Mouse (Mus musculus) adrenal gland (tissue): Measurements from ENCODE around the gene Ankrd44.
"Not testable (repeated sequence)": the region's sequence is repeated elsewhere in the genome, so short reads cannot be mapped to it uniquely, and the experiment has no call there.

ENCODE experiments used
- intact Hi-C: fragments of 180-260 bp; cut with DNase I; formaldehyde crosslinking; loops from one replicate; pipeline ENCODE4 v1.15.1; 2025
- long read RNA-seq, 2 experiments: library from polyadenylated mRNA; unstranded; transcript quantifications; one replicate each; pipeline ENCODE4 v2.0.0; 2020; ENCODE audit warnings: borderline replicate concordance in 1 of 2; ENCODE audit not compliant: insufficient replicate concordance in 1 of 2

Ankrd44 gene
- long read RNA-seq, experiment 1, partial matches to known transcripts: 2 of 6 reads
- long read RNA-seq, experiment 1, other reads (novel, unspliced or antisense): 2 of 6 reads
- long read RNA-seq, experiment 2, partial matches to known transcripts: 1 of 2 reads
- long read RNA-seq, experiment 2, other reads (novel, unspliced or antisense): 1 of 2 reads

GRCm38 (mm10) chr1:54925971-54926771 is at the start of gene Ankrd44:
Ankrd44 (minus strand) TSS chr1:54926387.
- intact Hi-C loops: loop anchor here (2.0 to 5.0 kb wide), 3 partner anchors 93 to 259 kb away; no protein-coding TSS in a partner anchor

GRCm38 (mm10) chr1:54971687-54972404 is 45.7 kb upstream of the Ankrd44 start:
- intact Hi-C loops: no loop called here

- intact Hi-C loops: no loop called here
These were observed 40.7 kb upstream of the Ankrd44 start for GRCm38 (mm10) chr1:54966858-54967257.

DNA sequence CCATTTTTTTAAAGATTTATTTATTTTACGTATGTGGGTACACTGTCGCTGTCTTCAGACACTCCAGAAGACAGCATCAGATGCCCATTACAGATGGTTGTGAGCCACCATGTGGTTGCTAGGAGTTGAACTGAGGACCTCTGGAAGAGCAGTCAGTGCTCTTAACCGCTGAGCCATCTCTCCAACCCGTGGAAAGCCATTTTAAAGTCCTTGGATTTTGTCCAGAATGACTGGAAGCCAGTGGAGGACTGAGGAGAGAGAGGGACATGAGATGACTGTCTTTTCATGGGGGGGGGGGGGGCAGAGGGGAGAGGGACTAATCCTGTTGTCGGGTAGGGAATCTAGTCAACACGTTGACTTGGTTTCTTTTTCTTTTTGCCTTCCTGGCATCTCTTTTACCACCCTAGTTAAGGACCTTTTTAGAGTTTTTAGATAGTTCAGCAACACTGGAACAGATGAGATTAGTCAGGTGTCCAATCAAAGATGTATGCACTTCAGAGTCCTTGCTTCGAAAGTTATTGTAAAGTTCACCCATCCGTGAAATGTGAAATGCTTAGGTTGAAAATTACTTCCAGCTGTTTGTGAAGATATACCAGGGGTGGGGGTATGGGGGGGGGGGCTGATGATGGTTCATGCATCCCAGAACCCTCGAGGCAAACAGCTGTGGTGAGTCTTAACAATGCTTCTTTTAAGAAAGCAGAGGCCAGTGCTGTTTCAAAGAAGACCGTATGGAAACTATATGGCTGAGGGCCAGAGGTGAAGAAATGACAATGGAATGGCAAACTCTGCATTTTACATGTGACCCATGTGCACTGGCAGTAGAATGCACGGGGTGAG is 39.2 kb upstream of the Ankrd44 start:
- intact Hi-C loops: no loop called here

DNA sequence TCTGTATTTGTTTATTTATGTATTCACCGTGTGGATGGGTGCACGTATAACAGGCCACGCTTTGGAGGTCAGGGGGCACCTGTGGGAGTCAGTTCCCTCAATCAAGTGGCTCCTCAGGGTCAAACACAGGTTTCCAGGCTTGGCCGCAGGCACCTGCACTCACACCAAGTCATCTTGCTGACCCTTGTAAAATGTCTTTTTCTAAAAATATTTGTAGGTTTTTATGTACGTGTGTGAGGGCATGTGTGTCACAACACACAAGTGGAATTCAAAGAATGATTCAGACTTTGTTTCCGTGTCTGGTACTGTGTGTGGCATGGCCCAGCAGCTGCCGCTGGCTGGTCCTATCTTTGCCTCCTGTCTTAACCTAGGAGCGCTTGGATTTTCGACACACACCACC is 35.5 kb upstream of the Ankrd44 start:
- intact Hi-C loops: no loop called here

DNA sequence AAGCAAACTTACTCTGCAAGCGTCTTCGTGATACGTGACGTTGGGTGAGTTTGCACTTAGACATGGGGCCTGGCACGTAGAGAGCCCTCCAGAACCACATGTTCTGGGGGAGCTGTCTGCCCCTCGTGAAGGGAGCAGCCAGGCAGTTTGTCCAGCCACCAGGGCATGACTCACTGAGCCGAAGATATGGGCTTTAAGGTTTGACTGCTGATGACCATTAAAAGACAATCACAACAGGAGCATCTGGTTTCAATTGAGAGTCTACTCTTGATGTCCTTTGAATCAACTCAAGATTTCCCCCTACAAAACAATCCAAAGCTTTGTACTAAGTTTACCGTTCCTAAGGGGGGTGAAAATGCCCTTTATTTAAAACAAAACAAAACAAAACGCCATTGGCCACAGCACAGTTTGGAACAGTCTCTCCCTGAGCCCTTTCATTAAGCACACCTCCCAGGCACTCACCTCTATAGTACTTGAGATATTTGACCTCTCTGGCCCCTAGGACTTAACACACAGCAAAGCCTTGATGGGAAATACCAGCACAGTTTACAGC is 34.5 kb upstream of the Ankrd44 start:
- intact Hi-C loops: no loop called here

GRCm38 (mm10) chr1:54958525-54958924 is 32.3 kb upstream of the Ankrd44 start:
- intact Hi-C loops: no loop called here

GRCm38 (mm10) chr1:54956995-54957394 is 30.8 kb upstream of the Ankrd44 start:
- intact Hi-C loops: not testable (repeated sequence)

DNA sequence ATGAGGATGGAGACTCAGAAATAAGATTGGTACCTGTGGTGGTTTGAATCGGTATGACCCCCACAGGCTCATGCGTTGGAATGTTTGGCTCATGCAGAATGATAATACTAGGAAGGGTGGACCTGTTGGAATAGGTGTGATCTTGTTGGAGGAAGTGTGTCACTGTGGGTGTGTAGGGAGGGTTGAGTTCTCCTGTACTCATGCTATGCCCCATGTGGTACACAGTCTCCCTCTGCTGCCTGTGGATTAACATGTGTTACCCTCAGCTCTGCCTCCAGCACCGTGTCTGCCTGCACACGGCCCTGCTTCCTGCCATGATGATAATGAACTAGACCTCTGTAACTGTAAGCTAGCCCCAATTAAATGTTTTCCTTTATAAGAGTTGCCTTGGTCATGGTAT is 28.7 kb upstream of the Ankrd44 start:
- intact Hi-C loops: no loop called here

DNA sequence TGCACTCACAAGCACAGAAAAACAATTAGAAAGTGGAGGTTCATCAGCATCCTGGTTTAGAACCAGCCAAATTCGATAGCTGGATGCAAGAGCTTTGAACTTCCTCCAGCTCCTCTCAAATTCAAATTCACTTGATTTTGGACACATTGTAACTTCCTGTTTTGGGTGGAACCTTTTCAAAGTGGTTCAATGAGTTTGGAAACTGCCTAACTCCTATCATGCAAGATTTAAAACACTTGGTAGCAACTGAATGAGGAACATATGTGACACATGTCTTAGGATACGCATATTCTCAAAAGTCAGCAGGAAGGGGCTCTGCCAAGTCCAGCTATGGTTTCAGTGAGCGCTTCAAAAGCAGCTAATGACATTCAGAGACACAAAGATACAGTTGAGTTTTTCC is 18.5 kb upstream of the Ankrd44 start:
- intact Hi-C loops: no loop called here

- intact Hi-C loops: no loop called here
These were observed 9.3 kb upstream of the Ankrd44 start for GRCm38 (mm10) chr1:54935466-54935865.

GRCm38 (mm10) chr1:54934911-54935310 is 8.7 kb upstream of the Ankrd44 start:
- intact Hi-C loops: no loop called here

DNA sequence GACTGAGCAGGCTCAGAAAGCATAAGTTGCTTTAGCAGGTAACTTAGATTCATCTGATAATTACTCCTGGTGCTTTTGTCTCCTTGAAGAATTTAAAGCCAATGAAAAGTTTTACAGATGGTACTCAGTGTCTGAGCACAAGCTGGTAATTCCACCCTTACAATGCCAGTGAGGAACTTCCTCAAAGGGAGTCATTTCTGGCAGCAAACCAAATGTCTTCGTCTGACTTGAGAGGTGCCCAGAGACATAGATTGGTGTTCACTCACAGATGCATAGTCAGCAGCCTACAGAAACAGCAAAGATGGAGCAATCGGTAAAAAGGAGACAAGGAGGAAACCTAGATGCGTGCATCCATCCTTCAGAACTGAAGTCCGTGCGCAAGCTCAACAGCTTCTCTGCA is 7.5 kb upstream of the Ankrd44 start:
- intact Hi-C loops: no loop called here

DNA sequence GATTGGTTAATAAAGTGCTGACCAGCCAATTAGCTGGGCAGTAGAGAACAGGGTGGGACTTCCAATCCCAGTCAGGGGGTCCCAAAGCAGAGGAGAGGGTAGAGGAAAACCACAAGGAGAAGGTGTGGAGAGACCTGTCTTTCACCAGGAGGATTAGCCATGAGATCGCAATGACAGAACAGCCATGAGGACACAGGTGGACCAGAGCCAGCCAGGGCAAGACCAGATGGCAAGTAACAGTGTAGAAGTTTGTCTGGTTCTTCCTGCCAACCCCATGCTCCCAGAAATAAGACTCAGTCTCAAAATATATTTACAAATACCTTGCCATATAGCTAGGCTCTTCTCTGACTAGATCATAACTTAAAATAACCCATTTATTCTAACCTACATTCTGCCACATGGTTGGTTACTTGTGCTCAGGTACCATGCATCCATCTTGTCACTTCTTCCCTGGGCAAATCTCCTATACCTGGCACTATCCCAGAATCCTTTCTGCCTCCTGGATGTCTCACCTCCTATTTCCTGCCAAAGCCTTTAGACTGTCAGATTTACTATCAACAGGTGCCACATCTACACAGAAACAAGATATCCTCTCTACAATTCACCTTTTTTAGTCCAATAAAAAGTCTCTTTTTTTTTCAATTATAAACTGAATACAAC is 6.4 kb upstream of the Ankrd44 start:
- intact Hi-C loops: no loop called here

- intact Hi-C loops: no loop called here
These were observed 5.0 kb upstream of the Ankrd44 start for GRCm38 (mm10) chr1:54931231-54931630.

DNA sequence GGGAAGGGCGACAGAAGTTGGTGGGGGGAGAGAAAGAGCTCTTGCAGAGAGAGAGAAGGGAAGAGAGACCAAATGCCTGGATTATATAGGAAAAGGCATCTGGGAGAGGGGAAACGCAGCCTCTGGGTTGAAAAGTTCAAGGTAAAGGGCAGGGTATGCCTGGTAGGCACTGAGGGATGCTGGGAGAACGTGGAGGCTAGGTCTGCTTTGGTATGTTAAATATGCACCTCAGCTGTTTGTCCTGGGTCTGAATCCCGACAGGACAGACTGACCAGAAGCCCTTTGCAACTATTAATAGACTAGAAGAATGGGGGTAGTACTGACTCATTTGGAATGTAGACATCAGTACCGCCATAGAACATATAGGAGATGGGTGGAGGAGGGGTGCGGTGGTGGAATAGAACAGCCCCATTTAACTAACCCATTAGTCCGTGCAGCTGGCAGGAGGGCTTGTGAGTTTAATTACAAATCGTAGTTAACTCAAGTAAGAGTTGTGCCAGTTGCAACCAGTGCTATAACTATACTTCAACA is 4.5 kb upstream of the Ankrd44 start:
- intact Hi-C loops: no loop called here

GRCm38 (mm10) chr1:54925451-54925934 is 694 bp downstream of the Ankrd44 start:
- intact Hi-C loops: loop anchor here (5.0 kb wide), 2 partner anchors 178 to 258 kb away; no protein-coding TSS in a partner anchor

- intact Hi-C loops: loop anchor here (5.0 kb wide), 2 partner anchors 177 to 257 kb away; no protein-coding TSS in a partner anchor
These were observed 1.4 kb downstream of the Ankrd44 start for GRCm38 (mm10) chr1:54924760-54925159.

DNA sequence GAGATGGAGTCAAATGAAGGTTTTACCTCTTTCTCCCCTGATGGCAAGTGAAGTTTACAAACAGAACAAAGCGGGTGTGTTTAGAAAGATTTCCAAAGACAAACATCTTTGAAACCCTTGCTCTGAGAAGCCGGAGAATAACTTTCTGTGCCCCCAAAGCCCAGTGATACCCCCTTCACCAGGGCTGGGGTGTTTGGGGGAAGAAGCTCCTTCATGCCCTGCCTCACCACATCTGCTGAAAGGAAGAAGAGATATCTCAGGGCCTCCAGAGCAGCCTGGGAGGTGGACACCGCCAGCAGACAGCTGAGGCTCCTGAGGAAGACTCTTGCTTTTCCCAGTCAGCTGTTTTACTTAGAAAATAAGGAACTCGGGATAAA is 1.9 kb downstream of the Ankrd44 start:
- intact Hi-C loops: no loop called here
